Mouse (Mus musculus): ENCODE data around the gene Pycr2. TPM values are rescaled to one million over a fixed set of nuclear protein-coding genes. Genes with fewer than 3 reads are reported as not detected.
A peak's percentile ranks its signal among the peaks of the same experiment; 100 is the strongest.

Gene Pycr2
- total and polyA plus RNA-seq, 2 experiments from 2014 or later, result 64.2 to 68.4 TPM

DNA sequence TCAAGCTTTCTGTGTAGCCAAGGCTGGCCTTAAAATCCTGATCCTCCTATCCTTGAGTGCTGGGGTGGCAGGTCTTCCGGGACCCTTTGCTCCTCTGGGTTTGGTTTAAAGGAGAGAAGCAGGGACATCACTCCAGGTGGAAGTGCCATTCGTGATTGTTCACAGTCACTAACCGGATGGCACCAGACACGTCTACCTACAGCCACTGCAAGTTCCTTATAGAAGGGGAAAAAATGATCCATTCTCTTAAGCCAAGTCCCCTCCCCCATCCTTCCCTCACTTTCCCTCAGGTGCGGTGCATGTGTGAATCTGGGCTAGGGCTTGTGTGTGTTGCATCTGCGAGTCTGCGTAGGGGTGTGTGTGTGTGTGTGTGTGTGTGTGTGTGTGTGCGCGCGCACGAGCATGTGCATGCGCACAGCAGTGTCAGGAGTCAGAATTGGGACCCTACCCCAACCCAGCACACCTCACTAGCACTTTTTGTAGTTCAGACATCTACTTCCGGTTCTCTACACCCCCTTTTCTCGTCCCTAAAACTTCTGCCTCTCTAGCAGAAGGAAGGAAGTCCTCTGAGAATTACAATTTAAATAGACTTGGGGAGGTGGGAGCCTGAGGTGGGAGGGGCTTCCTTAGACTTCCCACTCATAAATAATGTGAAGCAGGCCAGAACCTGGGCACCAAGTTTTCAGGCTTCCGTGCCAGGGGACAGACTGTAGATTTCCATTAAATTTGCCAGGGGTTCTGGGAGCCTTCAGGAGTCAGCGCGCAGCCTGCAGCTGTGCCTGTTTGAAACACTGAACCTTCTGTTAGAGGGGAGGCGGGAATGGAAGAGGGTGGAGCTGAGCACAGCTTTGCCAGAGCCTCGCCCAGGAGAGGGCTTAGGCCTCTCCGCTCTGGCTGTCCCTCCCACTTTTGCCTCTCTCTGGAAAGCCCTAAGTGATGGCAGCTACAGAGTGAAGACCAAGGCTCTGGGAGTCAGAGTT lies 41.2 kb downstream of the Pycr2 start:
- DNase-seq (no peak), ATAC-seq (peak; percentile 85)
- Histone ChIP-seq H3K4me2 (ENCODE audit: low read depth) (no peak overlapping the region), H3K36me3 (ENCODE audit: insufficient read depth) (no peaks in the 10 kb centered on the region), H3K27ac (ENCODE audit: low read depth, low read length) (no peak overlapping the region), H3K9ac (no peak overlapping the region), H3K27me3 (ENCODE audit: insufficient read depth, low read length) (peaks cover 30% of the 10 kb centered on the region), H3K4me1 (ENCODE audit: insufficient read depth) (no peaks in the 10 kb centered on the region), H3K9me3 (ENCODE audit: low read length) (no peaks in the 10 kb centered on the region), H3K4me3 (ENCODE audit: low read depth, low read length) (no peak overlapping the region)
- WGBS, result 32% methylated on average over 20 of the region's 20 CpGs
- TF ChIP-seq CTCF (IDR thresholded peaks at IDR 0.05; ENCODE audit: low read depth), result no peak

DNA sequence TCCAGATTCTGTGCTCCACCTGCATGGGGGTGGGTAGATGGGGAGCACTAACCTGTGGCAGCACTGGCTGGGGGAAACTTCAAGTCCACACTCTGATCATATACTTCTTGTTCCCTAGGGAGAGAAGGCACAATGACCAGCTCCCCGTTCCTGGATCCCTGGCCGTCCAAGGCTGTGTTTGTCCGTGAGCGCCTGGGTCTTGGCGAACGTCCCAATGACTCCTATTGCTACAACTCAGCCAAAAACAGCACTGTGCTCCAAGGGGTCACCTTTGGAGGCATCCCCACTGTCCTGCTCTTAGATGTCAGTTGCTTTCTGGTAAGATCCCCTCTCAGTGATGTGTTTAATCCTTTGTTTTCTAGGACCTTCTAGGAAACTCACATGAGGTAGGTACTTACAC lies 42.4 kb downstream of the Pycr2 start:
- Histone ChIP-seq H3K36me3 (ENCODE audit: insufficient read depth) (no peaks in the 10 kb centered on the region), H3K4me3 (ENCODE audit: low read depth, low read length) (no peak overlapping the region), H3K4me2 (ENCODE audit: low read depth) (no peak overlapping the region), H3K9ac (no peak overlapping the region), H3K27me3 (ENCODE audit: insufficient read depth, low read length) (peaks cover 20% of the 10 kb centered on the region), H3K27ac (ENCODE audit: low read depth, low read length) (no peak overlapping the region), H3K4me1 (ENCODE audit: insufficient read depth) (no peaks in the 10 kb centered on the region), H3K9me3 (ENCODE audit: low read length) (no peaks in the 10 kb centered on the region)
- TF ChIP-seq CTCF (IDR thresholded peaks at IDR 0.05; ENCODE audit: low read depth), result no peak
- WGBS, result 84% methylated on average over 6 of the region's 6 CpGs
- ATAC-seq, result no peak
- no peak for DNase-seq

DNA sequence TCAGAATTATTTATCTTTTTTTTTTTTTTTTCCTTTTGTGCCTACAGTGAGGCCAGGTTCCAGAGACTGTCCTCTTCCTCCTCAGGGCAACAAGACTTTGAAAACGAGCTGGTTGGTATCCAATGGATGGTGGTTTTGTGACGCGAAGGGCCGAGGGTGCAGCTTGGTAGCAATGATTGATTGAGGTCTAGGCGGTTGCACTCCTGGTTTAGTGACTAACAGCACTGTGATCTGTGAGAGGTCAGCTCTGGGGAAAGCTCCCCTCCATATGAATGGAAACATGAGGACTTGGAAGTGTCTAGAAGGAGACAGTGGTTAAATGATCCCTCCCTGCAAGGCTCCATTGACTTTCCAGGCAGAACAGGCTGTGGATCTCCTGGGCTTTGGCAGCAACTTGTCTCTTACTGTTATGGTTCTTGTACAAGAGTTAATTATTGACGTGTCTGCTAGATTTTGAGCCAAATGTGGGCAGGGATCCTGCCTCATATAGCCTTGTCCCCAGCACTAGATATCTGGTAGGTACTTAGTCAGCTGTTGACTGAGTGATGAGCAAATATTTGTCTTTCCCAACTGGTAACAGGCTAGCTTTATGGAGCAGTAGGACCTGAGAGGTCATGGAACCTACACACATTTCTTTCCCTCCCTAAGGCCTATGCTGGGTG lies 48.1 kb downstream of the Pycr2 start:
- ATAC-seq (no peak), DNase-seq (no peak)
- TF ChIP-seq CTCF (IDR thresholded peaks at IDR 0.05; ENCODE audit: low read depth), result no peak
- Histone ChIP-seq H3K4me2 (ENCODE audit: low read depth) (no peak overlapping the region), H3K36me3 (ENCODE audit: insufficient read depth) (no peaks in the 10 kb centered on the region), H3K27ac (ENCODE audit: low read depth, low read length) (no peak overlapping the region), H3K27me3 (ENCODE audit: insufficient read depth, low read length) (no peaks in the 10 kb centered on the region), H3K9me3 (ENCODE audit: low read length) (no peaks in the 10 kb centered on the region), H3K4me3 (ENCODE audit: low read depth, low read length) (no peak overlapping the region), H3K4me1 (ENCODE audit: insufficient read depth) (no peaks in the 10 kb centered on the region), H3K9ac (no peak overlapping the region)
- 86% methylated on average over 6 of the region's 6 CpGs for WGBS

DNA sequence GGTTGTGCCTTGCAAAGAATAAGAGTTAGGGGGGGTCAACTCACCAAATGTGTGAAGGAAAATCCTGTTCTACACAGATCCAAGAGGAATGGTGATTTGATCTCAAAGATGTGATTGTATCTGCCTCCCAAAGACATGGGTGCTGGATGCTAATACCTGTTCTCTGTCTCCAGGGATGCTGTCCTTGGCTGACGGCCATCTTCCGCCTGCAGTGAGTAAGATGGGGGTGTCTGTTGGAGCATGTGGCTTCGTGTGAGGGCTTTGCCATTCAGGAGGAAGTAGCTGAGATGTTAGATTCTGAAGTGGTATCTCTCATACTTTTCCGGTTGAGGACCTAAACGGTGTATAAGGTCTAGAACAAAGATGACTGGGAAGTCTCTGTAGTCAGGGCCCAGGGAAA lies 48.7 kb downstream of the Pycr2 start:
- no peaks in the 10 kb centered on the region for H3K27me3 ChIP-seq (ENCODE audit: insufficient read depth, low read length)
- no peak overlapping the region for H3K27ac ChIP-seq (ENCODE audit: low read depth, low read length)
- 91% methylated on average over 5 of the region's 5 CpGs for WGBS
- no peak for DNase-seq
- H3K36me3 ChIP-seq (ENCODE audit: insufficient read depth), result no peaks in the 10 kb centered on the region
- TF ChIP-seq CTCF (IDR thresholded peaks at IDR 0.05; ENCODE audit: low read depth), result no peak
- H3K9ac ChIP-seq, result no peak overlapping the region
- H3K4me3 ChIP-seq (ENCODE audit: low read depth, low read length), result no peak overlapping the region
- no peaks in the 10 kb centered on the region for H3K4me1 ChIP-seq (ENCODE audit: insufficient read depth)
- no peak overlapping the region for H3K4me2 ChIP-seq (ENCODE audit: low read depth)
- ATAC-seq, result no peak
- no peaks in the 10 kb centered on the region for H3K9me3 ChIP-seq (ENCODE audit: low read length)

DNA sequence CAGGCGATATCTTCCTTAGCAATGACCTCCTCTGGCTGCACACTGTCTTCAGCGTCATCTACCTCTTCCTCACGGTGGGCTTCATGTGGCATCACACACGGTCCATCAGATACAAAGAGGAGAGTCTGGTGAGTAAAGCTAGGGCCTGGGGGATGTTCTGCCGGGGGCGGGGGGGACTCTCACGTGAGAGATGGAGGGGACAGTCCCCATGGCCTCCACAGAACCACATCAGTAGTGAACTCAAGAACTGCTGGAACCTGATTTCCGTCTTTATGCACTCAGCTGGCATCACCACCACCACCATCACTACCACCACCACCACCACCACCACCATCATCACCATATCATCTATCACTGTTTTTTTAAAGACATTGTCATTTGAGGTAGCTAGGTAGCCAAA lies 52.3 kb downstream of the Pycr2 start:
- no peak for TF ChIP-seq CTCF (IDR thresholded peaks at IDR 0.05; ENCODE audit: low read depth)
- Histone ChIP-seq H3K27me3 (ENCODE audit: insufficient read depth, low read length) (no peaks in the 10 kb centered on the region), H3K9ac (no peak overlapping the region), H3K4me3 (ENCODE audit: low read depth, low read length) (no peak overlapping the region), H3K27ac (ENCODE audit: low read depth, low read length) (no peak overlapping the region), H3K9me3 (ENCODE audit: low read length) (no peaks in the 10 kb centered on the region), H3K36me3 (ENCODE audit: insufficient read depth) (no peaks in the 10 kb centered on the region), H3K4me2 (ENCODE audit: low read depth) (no peak overlapping the region), H3K4me1 (ENCODE audit: insufficient read depth) (no peaks in the 10 kb centered on the region)
- no peak for DNase-seq
- WGBS, result 93% methylated on average over 8 of the region's 8 CpGs
- ATAC-seq, result no peak

DNA sequence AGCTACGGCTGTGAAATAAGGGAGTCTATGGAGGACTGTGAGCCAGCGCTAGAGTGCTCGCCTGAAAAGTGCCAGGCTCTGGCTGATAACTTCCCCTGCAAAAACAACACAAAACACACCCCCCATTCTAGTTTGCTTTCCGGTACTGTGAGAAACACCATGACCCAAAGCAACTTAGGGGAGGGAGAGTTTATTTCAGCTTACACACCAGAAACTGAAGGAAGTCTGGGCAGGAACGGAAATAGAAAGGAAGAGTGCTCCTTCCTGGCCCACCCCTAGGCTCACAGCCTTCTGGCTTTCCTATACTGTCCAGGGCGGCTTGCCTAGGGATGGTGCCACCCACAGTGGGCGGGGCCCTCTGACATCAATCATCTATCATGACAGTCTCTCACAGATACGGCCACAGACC lies 52.9 kb downstream of the Pycr2 start:
- ATAC-seq (no peak), DNase-seq (no peak)
- Histone ChIP-seq H3K9me3 (ENCODE audit: low read length) (no peaks in the 10 kb centered on the region), H3K9ac (no peak overlapping the region), H3K4me2 (ENCODE audit: low read depth) (no peak overlapping the region), H3K27ac (ENCODE audit: low read depth, low read length) (no peak overlapping the region), H3K4me1 (ENCODE audit: insufficient read depth) (no peaks in the 10 kb centered on the region), H3K4me3 (ENCODE audit: low read depth, low read length) (no peak overlapping the region), H3K27me3 (ENCODE audit: insufficient read depth, low read length) (no peaks in the 10 kb centered on the region), H3K36me3 (ENCODE audit: insufficient read depth) (no peaks in the 10 kb centered on the region)
- no peak for TF ChIP-seq CTCF (IDR thresholded peaks at IDR 0.05; ENCODE audit: low read depth)
- WGBS, result 88% methylated on average over 8 of the region's 8 CpGs

Other genes with a start within 250 kb of the Pycr2 start
- 0.67 TPM in 1 of 2 replicates, not detected in the other for gene Mixl1, start 207.3 kb upstream of the Pycr2 start, total RNA-seq (2014; rRNA removed)
- 0.10 and 0.38 TPM in 2 replicates for gene Mixl1, start 207.3 kb upstream of the Pycr2 start, polyA plus RNA-seq (2015; fragmentation: Nextera tagmentation; extraction: Ambion mirVana)
- 27.9 and 37.6 TPM in 2 replicates for gene Acbd3, start 178.2 kb upstream of the Pycr2 start, total RNA-seq (2014; rRNA removed)
- 10.6 and 16.1 TPM in 2 replicates for gene Acbd3, start 178.2 kb upstream of the Pycr2 start, polyA plus RNA-seq (2015; fragmentation: Nextera tagmentation; extraction: Ambion mirVana)
- 3,418 and 3,587 TPM in 2 replicates for gene H3f3a, start 90.3 kb upstream of the Pycr2 start, total RNA-seq (2014; rRNA removed)
- 2,464 and 2,886 TPM in 2 replicates for gene H3f3a, start 90.3 kb upstream of the Pycr2 start, polyA plus RNA-seq (2015; fragmentation: Nextera tagmentation; extraction: Ambion mirVana)
- gene Sde2, start 53.2 kb upstream of the Pycr2 start, total RNA-seq (2014; rRNA removed), result 16.3 and 19.6 TPM in 2 replicates
- 17.8 and 24.8 TPM in 2 replicates for gene Sde2, start 53.2 kb upstream of the Pycr2 start, polyA plus RNA-seq (2015; fragmentation: Nextera tagmentation; extraction: Ambion mirVana)
- 21.1 and 21.2 TPM in 2 replicates for gene Lefty2, start 11.2 kb upstream of the Pycr2 start, total RNA-seq (2014; rRNA removed)
- 11.3 and 17.3 TPM in 2 replicates for gene Lefty2, start 11.2 kb upstream of the Pycr2 start, polyA plus RNA-seq (2015; fragmentation: Nextera tagmentation; extraction: Ambion mirVana)
- not detected in 2 replicates for gene Lefty1, start 30.7 kb downstream of the Pycr2 start, total RNA-seq (2014; rRNA removed)
- 0.33 and 0.35 TPM in 2 replicates for gene Lefty1, start 30.7 kb downstream of the Pycr2 start, polyA plus RNA-seq (2015; fragmentation: Nextera tagmentation; extraction: Ambion mirVana)
- gene Tmem63a, start 38.1 kb downstream of the Pycr2 start, total RNA-seq (2014; rRNA removed), result 1.3 and 3.2 TPM in 2 replicates
- gene Tmem63a, start 38.1 kb downstream of the Pycr2 start, polyA plus RNA-seq (2015; fragmentation: Nextera tagmentation; extraction: Ambion mirVana), result 1.8 and 2.1 TPM in 2 replicates
- gene Ephx1, start 116.6 kb downstream of the Pycr2 start, total RNA-seq (2014; rRNA removed), result 10.2 and 13.9 TPM in 2 replicates
- gene Ephx1, start 116.6 kb downstream of the Pycr2 start, polyA plus RNA-seq (2015; fragmentation: Nextera tagmentation; extraction: Ambion mirVana), result 10.4 and 10.5 TPM in 2 replicates
- not detected in 2 replicates for gene 9130409I23Rik, start 146.9 kb downstream of the Pycr2 start, total RNA-seq (2014; rRNA removed)
- 0.08 TPM in 1 of 2 replicates, not detected in the other for gene 9130409I23Rik, start 146.9 kb downstream of the Pycr2 start, polyA plus RNA-seq (2015; fragmentation: Nextera tagmentation; extraction: Ambion mirVana)
- 32.1 and 39.7 TPM in 2 replicates for gene Nvl, start 239.9 kb downstream of the Pycr2 start, total RNA-seq (2014; rRNA removed)
- 17.0 and 25.2 TPM in 2 replicates for gene Nvl, start 239.9 kb downstream of the Pycr2 start, polyA plus RNA-seq (2015; fragmentation: Nextera tagmentation; extraction: Ambion mirVana)
- 17.9 and 27.1 TPM in 2 replicates for gene Cnih4, start 240.4 kb downstream of the Pycr2 start, total RNA-seq (2014; rRNA removed)
- 49.4 and 50.8 TPM in 2 replicates for gene Cnih4, start 240.4 kb downstream of the Pycr2 start, polyA plus RNA-seq (2015; fragmentation: Nextera tagmentation; extraction: Ambion mirVana)